Mouse (Mus musculus) lung, postnatal 0 days (tissue): ENCODE measurements around the gene Grik1. TPM values are rescaled to one million over a fixed set of nuclear protein-coding genes. Genes with fewer than 3 reads are reported as not detected.

Experiments
- ATAC-seq: fragments of 200-750 bp; cut with Nextera tagmentation; 2 replicates; pipeline ENCODE4 v1.8.0; 2017; ENCODE audit warnings: moderate library complexity
- DNase-seq: peaks from one replicate; pipeline ENCODE4 v3.0.0-alpha.2; 2016; ENCODE audit warnings: low spot score
- H3K27ac ChIP-seq: fragments of 300-500 bp; sonication (generic); 2 replicates; pipeline ENCODE4 v1.5.1; 2014; ENCODE audit warnings: antibody characterized with exemption, mild to moderate bottlenecking, low read length, mixed read lengths
- H3K27me3 ChIP-seq: fragments of 300-500 bp; sonication (generic); replicated peaks from 2 replicates; pipeline ENCODE4 v1.6.1; 2014; ENCODE audit warnings: low read length, mixed read lengths; ENCODE audit not compliant: insufficient read depth
- H3K36me3 ChIP-seq: fragments of 300-500 bp; sonication (generic); 2 replicates; pipeline ENCODE4 v1.6.1; 2014; ENCODE audit warnings: low read length, mixed read lengths; ENCODE audit not compliant: insufficient read depth
- H3K4me1 ChIP-seq: fragments of 300-500 bp; sonication (generic); 2 replicates; pipeline ENCODE4 v1.6.1; 2014; ENCODE audit warnings: antibody characterized with exemption, low read depth, low read length, mixed read lengths; ENCODE audit not compliant: insufficient read depth
- H3K4me2 ChIP-seq: fragments of 300-500 bp; sonication (generic); replicated peaks from 2 replicates; pipeline ENCODE4 v1.6.1; 2014; ENCODE audit warnings: low read depth, mild to moderate bottlenecking, low read length, moderate library complexity, mixed read lengths
- H3K4me3 ChIP-seq: fragments of 300-500 bp; sonication (generic); 2 replicates; pipeline ENCODE4 v1.5.1; 2014; ENCODE audit warnings: low read depth, low read length
- H3K9ac ChIP-seq: fragments of 300-500 bp; sonication (generic); replicated peaks from 2 replicates; pipeline ENCODE4 v1.6.1; 2014; ENCODE audit warnings: low read depth, mild to moderate bottlenecking
- H3K9me3 ChIP-seq: fragments of 300-500 bp; sonication (generic); 2 replicates; pipeline ENCODE4 v1.6.1; 2016; ENCODE audit warnings: low read length, mixed read lengths
- CTCF ChIP-seq: IDR thresholded peaks from 2 replicates; pipeline ENCODE4 v1.5.1; 2016; ENCODE audit warnings: antibody characterized with exemption, mild to moderate bottlenecking
- EP300 ChIP-seq: IDR thresholded peaks from 2 replicates; pipeline ENCODE4 v1.6.1; 2016; ENCODE audit warnings: antibody characterized with exemption, mild to moderate bottlenecking, control low read depth
- WGBS: fragments of 180-500 bp; shearing (Covaris S2); extraction: QIAGEN DNeasy Blood & Tissue Kit; methylation state at CpG from one replicate; pipeline ENCODE4 v1.1.7; 2014; 5-methylcytosine and 5-hydroxymethylcytosine counted together
- polyA plus RNA-seq: library from polyadenylated mRNA; unstranded; fragments of >200 nt; fragmentation: Nextera tagmentation; extraction: Ambion mirVana; gene quantifications from 2 replicates; pipeline ENCODE4 v1.2.1, GENCODE M21; 2015

Grik1 gene
- polyA plus RNA-seq, 1 experiment from 2014 or later: 0.25 TPM

- H3K27me3 ChIP-seq: no peaks in the 10 kb centered on the region
- H3K4me2 ChIP-seq: no peak overlapping the region
- H3K9me3 ChIP-seq: no peaks in the 10 kb centered on the region
- H3K27ac ChIP-seq: no peak overlapping the region
- WGBS: 86% methylated on average over 10 of the region's 10 CpGs
- no peaks in the 10 kb centered on the region for H3K4me1 ChIP-seq
- H3K9ac ChIP-seq: no peak overlapping the region
- no peak for DNase-seq
- no peaks in the 10 kb centered on the region for H3K36me3 ChIP-seq
- no peak for TF ChIP-seq CTCF
- TF ChIP-seq EP300: no peak
- no peak for ATAC-seq
- H3K4me3 ChIP-seq: no peak overlapping the region
These were observed 332.6 kb downstream of the Grik1 start for GRCm38 (mm10) chr16:87957449-87957848.

DNA sequence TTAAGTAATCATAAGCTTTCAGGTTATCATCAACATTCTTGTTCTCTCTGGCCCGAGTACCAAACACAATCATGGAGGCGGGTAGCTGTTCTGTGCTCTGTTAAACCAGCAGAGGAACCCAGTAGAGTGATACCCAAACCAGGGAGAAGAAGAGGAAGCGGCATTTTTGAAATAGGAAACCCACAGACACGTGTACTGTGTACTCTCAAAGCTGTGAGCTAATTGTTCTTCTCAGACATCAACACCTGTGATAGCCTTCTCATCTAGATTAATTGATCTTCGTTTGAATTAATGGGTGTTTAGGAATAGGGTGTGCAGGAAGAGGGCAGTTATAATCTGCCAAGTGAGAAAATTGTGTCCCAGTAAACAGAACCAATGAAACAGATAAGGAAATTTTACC, 333.9 kb downstream of the Grik1 start:
- DNase-seq: no peak
- WGBS: 53% methylated on average over 5 of the region's 5 CpGs
- no peak for TF ChIP-seq EP300
- TF ChIP-seq CTCF: no peak

DNA sequence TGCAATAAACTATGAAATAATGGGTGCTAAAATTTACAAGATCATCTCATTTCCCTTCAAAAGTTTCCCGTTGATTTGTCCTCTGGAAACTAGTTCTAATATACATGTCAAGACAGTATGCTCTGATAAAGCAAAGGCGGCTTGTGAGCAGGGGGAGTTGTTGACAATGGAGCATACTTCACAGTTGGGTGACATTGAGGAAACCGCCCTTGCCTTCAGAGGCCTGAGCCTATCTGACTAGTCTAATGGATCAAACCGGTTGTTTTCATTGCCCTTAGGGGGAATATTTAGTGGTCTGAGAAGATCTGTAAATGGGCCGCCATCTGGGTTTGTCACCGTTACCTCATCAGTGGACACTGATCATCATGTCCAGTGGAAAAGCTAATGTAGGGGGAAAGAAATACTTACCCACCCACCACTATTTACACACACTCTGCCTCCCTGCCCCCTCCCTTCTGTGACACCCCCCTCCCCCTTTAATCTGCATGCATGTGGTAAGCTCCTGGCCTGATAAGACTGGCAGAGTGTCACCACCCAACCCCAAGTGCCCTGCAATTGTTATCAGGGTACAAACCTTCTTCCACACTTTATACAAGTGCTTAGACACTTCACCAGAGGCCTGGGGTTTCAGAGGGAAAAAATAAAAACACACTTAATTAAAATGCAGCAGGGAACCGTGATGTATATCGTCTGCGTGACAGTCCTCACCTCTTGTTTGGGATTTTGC, 335.2 kb downstream of the Grik1 start:
- Histone ChIP-seq H3K4me2 (no peak overlapping the region), H3K36me3 (no peaks in the 10 kb centered on the region), H3K4me3 (no peak overlapping the region), H3K4me1 (no peaks in the 10 kb centered on the region), H3K9me3 (no peaks in the 10 kb centered on the region), H3K9ac (no peak overlapping the region), H3K27ac (no peak overlapping the region), H3K27me3 (no peaks in the 10 kb centered on the region)
- 73% methylated on average over 9 of the region's 9 CpGs for WGBS
- DNase-seq: no peak
- no peak for TF ChIP-seq CTCF
- TF ChIP-seq EP300: no peak
- no peak for ATAC-seq

More for the DNA sequence above, 333.9 kb downstream of the Grik1 start:
- Histone ChIP-seq H3K36me3 (no peaks in the 10 kb centered on the region), H3K4me3 (no peak overlapping the region), H3K9ac (no peak overlapping the region), H3K4me1 (no peaks in the 10 kb centered on the region), H3K4me2 (no peak overlapping the region), H3K27me3 (no peaks in the 10 kb centered on the region), H3K27ac (no peak overlapping the region), H3K9me3 (no peaks in the 10 kb centered on the region)
- ATAC-seq: no peak

DNA sequence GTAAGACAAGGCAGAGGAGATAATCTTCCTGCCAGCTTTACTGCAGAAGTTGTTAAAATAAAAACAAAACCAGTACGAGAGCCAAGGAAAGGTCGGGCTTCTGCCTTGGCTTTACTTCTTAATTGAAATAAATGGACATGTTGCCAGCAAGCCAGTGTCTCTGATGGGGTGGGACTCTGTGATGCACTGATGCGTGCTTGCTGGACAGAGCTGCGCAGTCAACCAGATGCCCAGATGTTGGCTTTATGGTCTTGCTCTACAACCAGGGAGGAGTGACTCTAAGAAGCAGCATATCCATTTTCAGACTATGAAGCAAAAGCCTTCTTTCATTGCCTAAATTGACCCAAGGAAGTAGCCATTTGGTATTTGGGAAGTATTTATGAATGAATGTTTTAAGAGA, 336.9 kb downstream of the Grik1 start:
- TF ChIP-seq CTCF (no peak), EP300 (no peak)
- Histone ChIP-seq H3K27me3 (no peaks in the 10 kb centered on the region), H3K4me2 (no peak overlapping the region), H3K27ac (no peak overlapping the region), H3K4me1 (no peaks in the 10 kb centered on the region), H3K4me3 (no peak overlapping the region), H3K36me3 (no peaks in the 10 kb centered on the region), H3K9ac (no peak overlapping the region), H3K9me3 (no peaks in the 10 kb centered on the region)
- ATAC-seq (no peak), DNase-seq (no peak)
- 74% methylated on average over 4 of the region's 4 CpGs for WGBS

DNA sequence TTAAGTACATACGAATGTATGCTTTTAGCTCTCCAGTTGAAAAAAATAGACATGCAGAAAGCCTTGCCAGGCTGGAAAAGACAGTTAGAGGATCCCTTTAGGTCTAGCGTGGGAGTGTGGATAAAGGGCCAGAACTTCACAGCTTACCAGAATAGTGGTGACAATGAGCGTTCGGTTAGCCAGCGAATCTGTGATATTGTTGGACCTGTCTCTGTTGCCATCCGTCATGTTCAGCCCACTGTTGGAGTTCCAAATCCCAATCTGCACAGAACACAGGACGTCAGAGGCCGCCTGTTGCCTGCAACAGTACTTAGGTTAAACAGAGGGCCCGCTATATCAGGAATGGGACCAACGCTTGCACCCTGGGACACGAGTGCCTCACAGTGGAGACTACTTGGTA, 340.2 kb downstream of the Grik1 start:
- Histone ChIP-seq H3K36me3 (no peaks in the 10 kb centered on the region), H3K4me2 (no peak overlapping the region), H3K9me3 (no peaks in the 10 kb centered on the region), H3K4me1 (no peaks in the 10 kb centered on the region), H3K4me3 (no peak overlapping the region), H3K9ac (no peak overlapping the region), H3K27me3 (no peaks in the 10 kb centered on the region), H3K27ac (no peak overlapping the region)
- 80% methylated on average over 11 of the region's 11 CpGs for WGBS
- DNase-seq (no peak), ATAC-seq (no peak)
- TF ChIP-seq EP300: no peak
- TF ChIP-seq CTCF: no peak

GRCm38 (mm10) chr16:87948122-87948521, 341.9 kb downstream of the Grik1 start:
- no peak overlapping the region for H3K4me2 ChIP-seq
- no peak for ATAC-seq
- H3K9me3 ChIP-seq: no peaks in the 10 kb centered on the region
- no peaks in the 10 kb centered on the region for H3K4me1 ChIP-seq
- H3K9ac ChIP-seq: no peak overlapping the region
- H3K4me3 ChIP-seq: no peak overlapping the region
- TF ChIP-seq EP300: no peak
- no peak for TF ChIP-seq CTCF
- no peak for DNase-seq
- no peaks in the 10 kb centered on the region for H3K27me3 ChIP-seq
- no peaks in the 10 kb centered on the region for H3K36me3 ChIP-seq
- H3K27ac ChIP-seq: no peak overlapping the region
- 66% methylated on average over 4 of the region's 4 CpGs for WGBS

DNA sequence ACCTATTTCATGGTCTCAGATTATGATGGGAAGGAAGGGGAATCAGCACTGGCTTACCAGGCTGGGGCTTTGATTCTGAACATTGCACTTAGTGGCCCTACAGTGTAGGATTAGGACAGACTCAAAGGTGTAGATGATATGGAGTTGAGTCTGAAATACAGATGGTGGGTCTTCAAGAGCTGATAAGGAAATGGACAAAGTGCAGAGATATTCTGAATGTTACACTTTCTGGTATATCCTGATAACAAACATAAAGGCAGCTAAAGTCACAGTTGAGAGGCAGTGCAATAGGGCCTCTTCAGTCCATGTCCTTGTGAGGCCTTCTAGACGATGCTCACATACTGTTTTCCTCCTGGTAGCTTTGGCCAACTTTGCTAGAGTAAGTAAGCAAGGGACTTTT, 345.7 kb downstream of the Grik1 start:
- no peak for ATAC-seq
- H3K27ac ChIP-seq: no peak overlapping the region
- no peak for DNase-seq
- no peak for TF ChIP-seq CTCF
- TF ChIP-seq EP300: no peak
- no peaks in the 10 kb centered on the region for H3K36me3 ChIP-seq
- 82% methylated on average over 1 of the region's 1 CpGs for WGBS
- no peak overlapping the region for H3K9ac ChIP-seq
- no peaks in the 10 kb centered on the region for H3K9me3 ChIP-seq
- no peaks in the 10 kb centered on the region for H3K4me1 ChIP-seq
- H3K4me2 ChIP-seq: no peak overlapping the region
- H3K4me3 ChIP-seq: no peak overlapping the region
- H3K27me3 ChIP-seq: no peaks in the 10 kb centered on the region
